Mouse (Mus musculus) CD4-positive, CD25-positive, alpha-beta regulatory T cell (primary cell): ENCODE results near the gene Pik3cg. TPM values are rescaled to one million over a fixed set of nuclear protein-coding genes. Genes with fewer than 3 reads are reported as not detected.

Source experiments
- polyA plus RNA-seq: library from polyadenylated mRNA; unstranded; fragments of 100-300 nt; shearing (Covaris generic); gene quantifications from one replicate; pipeline ENCODE4 v1.2.1, GENCODE M21; 2017

The Pik3cg gene
- polyA plus RNA-seq, result 27.5 TPM

GRCm38 (mm10) chr12:32207948-32208891 lies at the start of gene Pik3cg:
Gene Pik3cg, minus strand, starts transcription at chr12:32208659.

Other genes with a start within 250 kb of the Pik3cg start
- gene Prkar2b, start 147.4 kb downstream of the Pik3cg start, polyA plus RNA-seq, result 3.6 TPM
- 12.3 TPM for gene Ccdc71l, start 170.0 kb upstream of the Pik3cg start, polyA plus RNA-seq